Mouse (Mus musculus): ENCODE data around the gene Dnase1. TPM values are rescaled to one million over a fixed set of nuclear protein-coding genes. Genes with fewer than 3 reads are reported as not detected.

Gene Dnase1
- polyA plus RNA-seq, 1 experiment, result not detected

DNA sequence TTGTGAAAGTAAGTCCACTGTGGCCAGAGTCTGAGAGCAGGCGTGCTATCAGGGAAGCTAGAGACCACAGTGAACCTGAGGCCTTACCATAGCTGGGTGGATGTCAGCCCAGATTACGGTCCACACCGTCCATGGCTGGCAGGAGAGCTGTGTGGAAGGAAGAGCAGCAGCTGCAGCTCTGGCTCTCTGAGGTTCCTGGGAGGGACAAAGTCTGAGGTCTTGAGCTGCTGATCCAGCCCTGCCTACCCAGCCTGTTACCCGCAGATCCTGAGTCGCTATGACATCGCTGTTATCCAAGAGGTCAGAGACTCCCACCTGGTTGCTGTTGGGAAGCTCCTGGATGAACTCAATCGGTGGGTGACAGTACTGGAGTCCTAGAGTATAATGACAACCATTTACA lies 948 bp downstream of the Dnase1 start:
- H3K4me3 ChIP-seq (replicated peaks), result no peak overlapping the region
- H3K4me1 ChIP-seq (ENCODE audit: control insufficient read depth), result peaks cover 27% of the 10 kb centered on the region
- TF ChIP-seq GATA1 (IDR thresholded peaks at IDR 0.05; ENCODE audit: low read length) (no peak), TAL1 (IDR thresholded peaks at IDR 0.05; ENCODE audit: low read length) (no peak)
- H3K27me3 ChIP-seq (ENCODE audit: control insufficient read depth), result no peaks in the 10 kb centered on the region
- H3K36me3 ChIP-seq (ENCODE audit: control insufficient read depth), result peaks cover 62% of the 10 kb centered on the region
- H3K9me3 ChIP-seq (ENCODE audit: control insufficient read depth, low read length), result no peaks in the 10 kb centered on the region

DNA sequence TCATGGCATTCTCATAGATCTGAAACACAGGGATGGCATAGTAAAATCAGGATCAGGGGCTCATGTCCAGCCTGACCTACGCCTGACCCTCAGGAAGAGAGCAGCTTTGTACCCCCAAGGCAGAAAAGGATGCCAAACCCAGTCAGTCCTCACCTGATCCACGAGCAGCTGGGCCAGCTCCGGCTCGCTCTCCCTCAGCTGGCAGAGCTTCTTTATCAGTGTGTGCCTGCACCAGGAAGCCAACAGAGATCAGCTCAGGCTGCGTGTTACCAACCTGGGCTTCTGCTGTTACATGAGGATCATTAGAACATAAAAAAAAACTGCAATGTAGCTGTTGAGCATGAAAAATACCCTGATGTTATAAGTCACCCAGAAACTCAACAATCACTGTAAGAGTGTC lies 3.5 kb downstream of the Dnase1 start:
- H3K4me3 ChIP-seq (replicated peaks), result no peak overlapping the region
- H3K27me3 ChIP-seq (ENCODE audit: control insufficient read depth), result no peaks in the 10 kb centered on the region
- no peak for TF ChIP-seq TAL1 (IDR thresholded peaks at IDR 0.05; ENCODE audit: low read length)
- no peak for TF ChIP-seq GATA1 (IDR thresholded peaks at IDR 0.05; ENCODE audit: low read length)
- no peaks in the 10 kb centered on the region for H3K9me3 ChIP-seq (ENCODE audit: control insufficient read depth, low read length)
- H3K4me1 ChIP-seq (ENCODE audit: control insufficient read depth), result peaks cover 3% of the 10 kb centered on the region
- peaks cover 84% of the 10 kb centered on the region for H3K36me3 ChIP-seq (ENCODE audit: control insufficient read depth)

- Histone ChIP-seq H3K36me3 (ENCODE audit: control insufficient read depth) (peaks cover 93% of the 10 kb centered on the region), H3K4me3 (replicated peaks) (no peak overlapping the region), H3K4me1 (ENCODE audit: control insufficient read depth) (no peaks in the 10 kb centered on the region; the same call in 1 of the 2 replicates), H3K27me3 (ENCODE audit: control insufficient read depth) (no peaks in the 10 kb centered on the region), H3K9me3 (ENCODE audit: control insufficient read depth, low read length) (no peaks in the 10 kb centered on the region)
- no peak for TF ChIP-seq TAL1 (IDR thresholded peaks at IDR 0.05; ENCODE audit: low read length)
- no peak for TF ChIP-seq GATA1 (IDR thresholded peaks at IDR 0.05; ENCODE audit: low read length)
These were observed 4.9 kb downstream of the Dnase1 start for GRCm38 (mm10) chr16:4041646-4042045.

GRCm38 (mm10) chr16:4044093-4044492 lies 7.4 kb downstream of the Dnase1 start:
- H3K4me1 ChIP-seq (ENCODE audit: control insufficient read depth), result no peaks in the 10 kb centered on the region
- H3K9me3 ChIP-seq (ENCODE audit: control insufficient read depth, low read length), result no peaks in the 10 kb centered on the region
- no peaks in the 10 kb centered on the region for H3K27me3 ChIP-seq (ENCODE audit: control insufficient read depth)
- no peak overlapping the region for H3K4me3 ChIP-seq (replicated peaks)
- peaks cover 93% of the 10 kb centered on the region for H3K36me3 ChIP-seq (ENCODE audit: control insufficient read depth)
- TF ChIP-seq GATA1 (IDR thresholded peaks at IDR 0.05; ENCODE audit: low read length), result no peak
- TF ChIP-seq TAL1 (IDR thresholded peaks at IDR 0.05; ENCODE audit: low read length), result no peak

DNA sequence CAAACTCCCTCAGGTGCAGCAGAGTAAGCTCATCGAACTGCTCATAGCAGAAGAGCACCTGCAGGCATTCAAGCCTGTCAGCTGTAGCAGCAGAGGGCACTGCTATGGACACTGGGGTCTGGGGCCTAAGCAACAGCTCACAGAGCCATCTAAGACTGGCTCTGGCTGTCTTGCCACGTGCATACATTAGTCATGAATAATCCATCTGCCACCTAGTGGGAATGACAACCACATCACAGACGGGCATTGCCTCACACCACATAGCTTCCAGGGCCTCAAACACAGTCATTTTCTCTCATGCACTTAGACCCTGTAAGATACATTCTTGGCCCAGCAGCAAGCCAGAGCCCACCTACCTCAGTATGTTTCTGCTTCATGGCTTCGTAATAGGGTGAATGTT lies 8.8 kb downstream of the Dnase1 start:
- no peak for TF ChIP-seq TAL1 (IDR thresholded peaks at IDR 0.05; ENCODE audit: low read length)
- no peak for TF ChIP-seq GATA1 (IDR thresholded peaks at IDR 0.05; ENCODE audit: low read length)
- Histone ChIP-seq H3K4me3 (replicated peaks) (no peak overlapping the region), H3K27me3 (ENCODE audit: control insufficient read depth) (no peaks in the 10 kb centered on the region), H3K9me3 (ENCODE audit: control insufficient read depth, low read length) (no peaks in the 10 kb centered on the region), H3K36me3 (ENCODE audit: control insufficient read depth) (peaks cover 92% of the 10 kb centered on the region), H3K4me1 (ENCODE audit: control insufficient read depth) (no peaks in the 10 kb centered on the region)

DNA sequence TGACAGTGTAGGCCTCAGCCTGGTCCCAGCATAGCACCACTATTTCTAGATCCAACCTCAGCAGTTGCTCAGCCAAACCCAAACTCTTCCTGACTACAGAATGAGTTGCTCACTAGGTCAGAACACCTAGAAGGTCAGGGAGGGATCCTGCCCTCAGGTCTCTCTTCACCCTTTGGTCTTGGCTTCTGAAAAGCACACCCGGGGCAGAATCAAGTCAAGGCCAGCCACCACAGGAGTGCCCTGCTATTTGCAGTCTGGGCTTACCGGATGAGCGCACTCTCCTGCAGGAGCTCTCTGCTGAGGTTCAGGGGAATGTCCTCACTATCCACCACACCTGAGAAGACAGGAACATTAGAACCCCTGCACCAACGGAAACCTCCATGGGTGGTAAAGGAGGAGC lies 15.9 kb downstream of the Dnase1 start:
- H3K36me3 ChIP-seq (ENCODE audit: control insufficient read depth), result peaks cover 90% of the 10 kb centered on the region
- no peaks in the 10 kb centered on the region for H3K27me3 ChIP-seq (ENCODE audit: control insufficient read depth)
- H3K4me3 ChIP-seq (replicated peaks), result no peak overlapping the region
- TF ChIP-seq GATA1 (IDR thresholded peaks at IDR 0.05; ENCODE audit: low read length) (no peak), TAL1 (IDR thresholded peaks at IDR 0.05; ENCODE audit: low read length) (no peak)
- no peaks in the 10 kb centered on the region for H3K4me1 ChIP-seq (ENCODE audit: control insufficient read depth)
- H3K9me3 ChIP-seq (ENCODE audit: control insufficient read depth, low read length), result no peaks in the 10 kb centered on the region

DNA sequence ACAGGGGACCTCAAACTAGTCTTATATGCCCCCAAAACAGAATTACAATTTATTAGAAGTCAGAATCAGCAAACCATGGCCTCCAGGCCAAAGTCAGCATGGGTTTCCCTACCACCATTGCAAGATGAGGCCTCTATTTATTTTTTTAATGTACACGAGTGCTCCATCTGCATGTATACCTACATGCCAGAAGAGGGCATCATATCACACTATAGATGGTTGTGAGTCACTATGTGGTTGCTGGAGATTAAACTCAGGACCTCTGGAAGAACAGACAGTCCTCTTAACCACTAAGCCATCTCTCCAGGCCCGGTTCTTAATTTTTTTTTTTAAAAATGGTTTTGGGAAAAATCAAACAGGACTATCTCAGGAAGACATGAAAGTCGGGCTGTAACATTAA lies 17.1 kb downstream of the Dnase1 start:
- Histone ChIP-seq H3K9me3 (ENCODE audit: control insufficient read depth, low read length) (no peaks in the 10 kb centered on the region), H3K4me3 (replicated peaks) (no peak overlapping the region), H3K36me3 (ENCODE audit: control insufficient read depth) (peaks cover 91% of the 10 kb centered on the region), H3K27me3 (ENCODE audit: control insufficient read depth) (no peaks in the 10 kb centered on the region), H3K4me1 (ENCODE audit: control insufficient read depth) (no peaks in the 10 kb centered on the region)
- TF ChIP-seq GATA1 (IDR thresholded peaks at IDR 0.05; ENCODE audit: low read length) (no peak), TAL1 (IDR thresholded peaks at IDR 0.05; ENCODE audit: low read length) (no peak)

DNA sequence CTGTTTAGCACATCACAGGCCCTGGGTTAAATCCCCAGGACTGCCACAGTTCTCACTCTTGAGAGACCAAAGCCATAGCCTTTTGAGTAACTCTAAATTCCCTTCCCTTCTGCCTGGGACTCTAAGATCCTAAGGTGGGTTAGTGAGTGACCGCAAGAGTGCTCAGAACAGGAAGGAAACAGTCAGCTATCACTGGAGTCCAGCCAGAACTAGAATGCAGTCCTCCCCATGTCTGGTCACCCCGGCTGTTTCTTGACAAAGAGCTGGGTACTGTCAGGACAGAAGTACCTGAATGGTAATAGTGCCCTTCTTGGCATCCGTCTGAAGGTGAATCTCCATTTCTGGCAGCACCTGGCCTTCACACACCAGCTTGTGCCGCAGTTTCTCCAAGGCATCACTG lies 28.2 kb downstream of the Dnase1 start:
- peaks cover 90% of the 10 kb centered on the region for H3K36me3 ChIP-seq (ENCODE audit: control insufficient read depth)
- TF ChIP-seq GATA1 (IDR thresholded peaks at IDR 0.05; ENCODE audit: low read length), result no peak
- no peak overlapping the region for H3K4me3 ChIP-seq (replicated peaks)
- H3K9me3 ChIP-seq (ENCODE audit: control insufficient read depth, low read length), result no peaks in the 10 kb centered on the region
- H3K27me3 ChIP-seq (ENCODE audit: control insufficient read depth), result no peaks in the 10 kb centered on the region
- no peaks in the 10 kb centered on the region for H3K4me1 ChIP-seq (ENCODE audit: control insufficient read depth)

DNA sequence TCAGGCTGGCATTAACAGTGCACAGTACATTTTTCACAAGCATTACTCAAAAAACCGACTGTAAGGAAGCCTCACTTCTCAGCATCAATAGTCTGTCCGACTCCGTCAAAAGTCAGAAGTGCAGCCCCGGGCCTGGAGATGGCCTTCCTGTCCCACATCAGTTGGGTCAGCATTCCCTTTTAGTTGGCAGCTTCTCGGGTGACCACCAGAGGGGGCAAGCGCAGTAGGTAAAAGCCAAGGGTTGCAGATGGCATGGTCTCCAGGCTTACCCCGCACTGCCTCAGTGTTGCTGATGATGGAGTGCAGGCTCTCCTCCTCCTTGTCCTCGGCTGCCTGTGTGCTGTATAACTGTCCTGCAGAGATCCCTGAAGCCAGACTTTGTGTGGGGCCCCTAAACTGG lies 31.8 kb downstream of the Dnase1 start:
- Histone ChIP-seq H3K27me3 (ENCODE audit: control insufficient read depth) (no peaks in the 10 kb centered on the region), H3K4me1 (ENCODE audit: control insufficient read depth) (no peaks in the 10 kb centered on the region), H3K36me3 (ENCODE audit: control insufficient read depth) (peaks cover 70% of the 10 kb centered on the region), H3K4me3 (replicated peaks) (no peak overlapping the region), H3K9me3 (ENCODE audit: control insufficient read depth, low read length) (no peaks in the 10 kb centered on the region)
- TF ChIP-seq GATA1 (IDR thresholded peaks at IDR 0.05; ENCODE audit: low read length), result no peak
- TF ChIP-seq TAL1 (IDR thresholded peaks at IDR 0.05; ENCODE audit: low read length), result no peak

DNA sequence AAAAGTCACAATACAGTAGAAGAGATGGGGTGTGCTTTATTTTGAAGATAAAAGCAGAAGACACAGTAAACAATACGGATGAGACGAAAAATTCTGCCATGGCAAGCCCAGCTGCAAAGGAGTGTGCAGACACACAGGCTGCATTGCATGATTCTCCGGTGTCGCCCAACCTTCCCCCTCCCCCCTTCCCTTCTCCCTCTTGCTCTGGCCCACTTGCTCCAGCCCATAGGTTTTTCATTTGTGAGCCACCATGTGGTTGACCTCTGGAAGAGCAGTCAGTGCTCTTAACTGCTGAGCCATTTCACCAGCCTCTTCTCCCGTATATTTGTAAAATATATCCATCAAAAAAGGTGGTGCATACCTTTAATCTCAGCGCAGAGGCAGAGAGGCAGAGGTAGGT lies 37.6 kb downstream of the Dnase1 start:
- no peaks in the 10 kb centered on the region for H3K27me3 ChIP-seq (ENCODE audit: control insufficient read depth)
- peaks cover 44% of the 10 kb centered on the region for H3K4me1 ChIP-seq (ENCODE audit: control insufficient read depth)
- no peaks in the 10 kb centered on the region for H3K9me3 ChIP-seq (ENCODE audit: control insufficient read depth, low read length)
- H3K4me3 ChIP-seq (replicated peaks), result no peak overlapping the region
- H3K36me3 ChIP-seq (ENCODE audit: control insufficient read depth), result peaks cover 20% of the 10 kb centered on the region
- TF ChIP-seq GATA1 (IDR thresholded peaks at IDR 0.05; ENCODE audit: low read length) (no peak), TAL1 (IDR thresholded peaks at IDR 0.05; ENCODE audit: low read length) (no peak)
